Mouse (Mus musculus): ENCODE results near the gene Nhlrc1.
A peak's percentile ranks its signal among the peaks of the same experiment; 100 is the strongest.

The Nhlrc1 gene

DNA sequence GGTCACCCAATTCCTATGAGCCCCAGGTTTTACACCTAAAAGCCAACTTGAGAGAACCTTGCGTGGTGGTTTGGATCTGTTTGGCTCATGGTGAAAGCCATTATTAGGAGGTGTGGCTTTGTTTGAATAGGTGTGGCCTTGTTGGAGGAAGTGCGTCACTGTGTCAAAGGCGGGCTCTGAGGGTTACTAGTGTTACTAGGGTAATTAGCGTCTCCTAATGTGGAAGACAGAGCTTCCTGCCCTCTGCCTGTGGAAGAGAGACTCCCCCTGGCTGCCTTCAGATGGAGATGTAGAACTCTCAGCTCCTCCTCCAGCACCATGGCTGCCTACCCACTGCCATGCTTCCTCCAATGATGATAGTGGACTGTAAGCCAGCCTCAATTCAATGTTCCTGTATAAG lies 13.1 kb downstream of the Nhlrc1 start:
- DNase-seq (ENCODE audit: low spot score), result no peak

DNA sequence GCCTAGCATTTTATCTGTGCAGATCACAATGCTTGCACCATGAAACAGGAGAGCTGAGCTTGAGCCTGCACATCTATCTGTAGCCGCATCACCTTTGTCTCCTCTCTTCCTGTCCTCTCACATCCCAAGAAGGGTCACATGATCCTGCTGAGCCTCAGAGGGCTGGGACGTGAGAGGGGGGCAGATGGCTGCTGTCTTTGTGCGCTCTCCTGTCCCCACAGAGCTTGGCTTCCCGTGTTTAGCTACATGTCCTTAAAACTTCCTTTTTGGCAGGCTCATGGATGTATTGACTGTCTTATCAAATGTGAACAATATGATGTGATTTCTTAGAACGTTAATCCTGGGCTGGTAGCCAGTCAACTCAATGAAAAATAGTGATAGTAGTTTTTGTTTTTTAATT lies 15.2 kb downstream of the Nhlrc1 start:
- no peak for DNase-seq (ENCODE audit: low spot score)

DNA sequence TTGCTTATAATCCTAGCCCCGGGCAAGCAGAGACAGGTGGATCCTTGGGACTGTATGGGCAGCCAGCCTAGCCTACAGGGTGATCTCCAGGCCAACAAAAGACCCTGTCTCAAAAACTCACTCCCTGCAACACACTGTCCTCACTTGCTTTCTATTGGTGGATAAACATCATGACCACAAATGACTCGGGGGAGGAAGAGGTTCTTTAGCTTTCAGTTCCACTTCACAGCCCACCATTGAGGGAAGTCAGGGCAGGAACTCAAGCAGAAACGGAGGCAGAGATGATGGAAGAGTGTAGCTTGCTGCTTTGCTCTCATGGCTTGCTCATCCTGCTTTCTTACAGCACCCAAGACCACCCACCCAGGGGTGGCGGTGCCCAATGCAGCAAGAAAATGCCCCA lies 17.3 kb downstream of the Nhlrc1 start:
- no peak for DNase-seq (ENCODE audit: low spot score)

DNA sequence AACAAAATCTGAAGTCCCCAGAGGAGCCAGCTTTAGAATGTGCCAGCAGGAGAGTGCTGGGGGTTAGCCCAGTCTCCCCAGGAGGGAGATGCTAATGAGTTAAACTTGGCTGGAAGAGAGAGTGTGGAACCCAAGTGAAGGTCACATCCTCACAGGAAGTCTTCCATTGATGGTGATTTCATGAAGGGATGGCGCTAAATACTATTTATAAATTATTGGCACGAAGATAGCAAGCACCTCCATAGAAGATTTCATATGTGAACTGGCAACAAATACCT lies 21.4 kb downstream of the Nhlrc1 start:
- DNase-seq (ENCODE audit: low spot score), result no peak

DNA sequence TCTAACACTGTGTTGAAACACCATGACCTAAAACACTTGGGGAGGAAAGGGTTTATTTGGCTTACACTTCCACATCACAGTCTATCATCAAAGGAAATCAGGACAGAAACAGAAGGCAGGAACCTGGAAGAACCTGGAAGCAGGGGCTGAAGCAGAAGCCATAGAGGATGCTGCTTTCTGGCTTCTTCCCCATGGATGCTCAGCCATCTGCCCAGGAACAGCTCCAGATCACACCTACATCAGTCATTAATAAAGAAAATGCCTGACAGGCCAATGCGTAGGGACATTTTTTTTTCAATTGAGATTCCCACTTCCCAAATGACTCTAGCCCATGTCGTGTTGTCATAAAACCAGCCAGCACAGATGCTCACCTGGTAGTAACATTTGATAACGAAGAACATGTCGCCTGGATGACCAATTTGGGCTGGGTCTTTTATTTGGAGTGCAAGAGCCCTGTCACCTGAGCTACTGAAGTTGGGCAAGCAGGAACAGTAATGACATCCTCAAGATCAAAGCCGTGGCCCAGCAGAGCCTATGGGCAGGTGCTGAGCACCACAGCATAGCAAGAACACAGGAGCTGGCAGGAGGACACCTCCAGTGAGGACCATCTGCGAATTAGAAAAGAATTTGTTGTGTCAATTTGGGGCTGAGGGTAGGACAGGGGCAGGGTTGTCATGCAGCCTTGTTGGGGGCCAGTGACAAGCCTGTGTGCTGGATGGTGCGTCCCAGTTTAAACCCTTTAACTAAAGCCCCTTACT lies 22.0 kb downstream of the Nhlrc1 start:
- no peak for DNase-seq (ENCODE audit: low spot score)

DNA sequence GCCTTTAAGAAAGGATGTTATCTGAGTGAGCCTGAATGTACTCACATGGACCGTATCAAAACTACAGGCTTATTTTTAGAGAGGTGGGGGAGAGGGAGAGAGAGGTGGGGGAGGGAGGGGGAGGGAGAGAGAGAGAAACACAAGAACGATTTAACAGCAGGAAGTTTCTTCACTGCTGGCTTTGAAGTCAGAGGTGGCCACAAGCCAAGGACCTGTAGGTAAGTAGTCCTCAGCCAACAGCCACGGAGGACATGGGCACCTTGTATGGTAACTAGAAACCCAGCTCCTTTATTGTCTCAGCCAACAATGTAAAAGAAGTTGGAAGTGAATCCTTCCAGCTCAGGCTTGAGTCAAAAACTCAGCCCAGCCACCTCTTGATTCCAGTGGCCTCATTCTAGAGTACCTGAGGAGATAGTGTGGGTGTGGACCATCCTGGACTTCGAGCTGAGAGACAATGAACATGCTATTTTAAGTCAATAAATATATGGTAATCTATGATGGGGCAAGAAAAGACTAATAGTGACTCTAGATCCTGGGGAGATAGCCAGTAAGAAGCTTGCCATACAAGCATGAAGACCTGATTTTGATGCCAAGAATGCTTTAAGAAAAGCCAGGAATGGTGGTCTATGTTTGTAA lies 24.2 kb downstream of the Nhlrc1 start:
- no peak for DNase-seq (ENCODE audit: low spot score)

DNA sequence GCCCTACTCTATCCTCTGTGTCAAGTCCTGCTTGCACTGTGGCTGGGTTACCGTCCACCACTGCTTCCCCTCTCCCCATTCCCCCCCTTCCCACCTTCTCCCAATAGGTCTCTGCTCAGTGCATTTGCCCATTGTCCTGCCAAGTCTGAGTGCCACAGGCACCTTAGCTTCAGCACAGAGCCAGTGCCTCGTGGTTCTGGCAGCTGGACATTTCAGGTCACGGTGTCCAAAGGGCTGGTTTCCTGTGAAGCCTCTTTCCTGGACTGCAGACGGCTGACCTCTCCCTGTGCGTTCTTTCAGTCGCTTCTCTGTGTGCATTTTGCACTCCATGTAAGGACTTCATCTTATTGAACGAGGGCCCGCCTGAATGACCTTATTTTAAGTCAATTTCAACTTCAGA lies 26.7 kb downstream of the Nhlrc1 start:
- no peak for DNase-seq (ENCODE audit: low spot score)

DNA sequence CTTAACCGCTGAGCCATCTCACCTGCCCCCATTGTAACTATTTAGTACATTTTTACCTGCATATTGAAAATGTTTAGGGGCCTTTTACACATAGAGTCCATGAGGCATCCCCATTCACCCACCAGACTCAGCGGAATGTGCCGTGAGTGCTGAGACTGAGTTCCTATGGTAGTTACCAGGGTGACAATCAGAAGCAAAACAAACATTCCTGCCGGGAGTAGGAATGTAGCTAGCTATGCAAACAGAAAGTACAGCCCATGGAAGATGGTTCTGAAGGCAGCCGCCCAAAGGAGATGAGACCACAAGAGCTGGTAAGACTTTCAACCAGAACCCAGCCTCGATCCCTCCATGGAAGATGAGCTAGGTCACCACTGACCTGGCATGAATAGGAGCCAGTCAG lies 28.4 kb downstream of the Nhlrc1 start:
- DNase-seq (ENCODE audit: low spot score), result no peak

DNA sequence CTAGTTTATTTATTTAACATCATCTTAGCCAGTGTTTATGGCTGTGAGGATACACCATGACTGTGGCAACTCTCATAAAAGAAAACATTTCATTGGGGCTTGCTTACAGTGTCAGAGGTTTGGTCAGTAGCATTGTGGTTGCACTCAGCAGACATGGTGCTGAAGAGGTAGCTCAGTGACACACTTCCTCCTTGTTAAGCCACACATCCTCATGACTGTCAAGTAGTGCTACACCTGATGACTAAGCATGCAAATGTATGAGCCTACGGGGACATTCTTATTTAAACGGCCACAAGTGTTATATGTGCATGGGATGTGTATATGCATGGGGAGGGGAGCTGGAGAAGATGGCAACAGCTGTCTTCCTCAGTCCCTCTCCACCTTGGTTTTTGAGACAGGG lies 30.8 kb downstream of the Nhlrc1 start:
- no peak for DNase-seq (ENCODE audit: low spot score)

DNA sequence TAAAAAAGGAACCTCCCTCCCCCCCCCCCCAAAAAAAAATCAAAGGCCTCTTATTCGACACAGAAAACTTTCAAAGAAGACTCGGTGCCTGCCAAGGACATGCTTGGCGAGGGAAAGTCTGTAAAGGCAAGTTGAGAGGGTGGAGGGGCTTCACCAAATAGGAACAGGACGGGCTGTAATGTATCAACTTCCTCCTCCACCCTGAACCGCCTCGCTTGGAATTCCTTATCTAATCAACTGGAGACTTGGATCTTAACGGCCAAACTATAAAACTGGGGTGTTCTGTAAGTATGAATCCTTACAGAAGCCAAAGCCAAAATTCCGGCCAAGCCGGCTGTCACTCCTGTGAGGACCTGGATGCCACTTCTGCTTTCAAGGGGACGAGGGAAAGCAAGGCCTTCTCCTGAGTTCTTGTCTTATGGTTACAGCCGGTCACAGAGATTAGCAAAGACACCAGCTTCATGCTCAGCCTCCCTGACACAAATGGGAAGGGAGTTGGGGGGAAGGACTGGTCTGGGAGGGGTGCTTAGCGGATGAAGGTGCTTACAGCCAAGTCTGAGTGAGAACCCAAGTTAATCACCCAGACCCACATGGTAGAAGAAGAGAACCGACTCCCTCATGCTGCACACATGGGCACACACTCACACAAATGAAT lies 34.7 kb downstream of the Nhlrc1 start:
- DNase-seq (ENCODE audit: low spot score), result no peak

DNA sequence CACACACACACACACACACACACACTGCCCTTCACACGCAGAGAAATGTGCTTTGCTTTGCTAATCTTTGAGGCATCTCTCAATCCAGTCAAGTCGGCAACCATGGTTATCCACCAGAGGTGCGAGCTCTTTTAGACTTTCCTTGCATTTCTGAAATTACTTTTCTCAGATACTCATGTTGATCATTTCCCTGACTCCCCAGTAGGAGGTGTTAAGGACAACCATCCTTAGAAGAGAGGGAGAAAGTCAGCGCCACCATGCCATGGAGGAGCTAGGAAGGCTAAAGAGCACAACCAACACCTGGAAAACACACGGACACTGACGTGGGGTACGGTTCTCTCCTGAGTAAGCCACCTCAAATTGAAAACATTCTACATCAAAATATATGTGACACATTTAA lies 38.1 kb downstream of the Nhlrc1 start:
- DNase-seq (ENCODE audit: low spot score), result no peak

DNA sequence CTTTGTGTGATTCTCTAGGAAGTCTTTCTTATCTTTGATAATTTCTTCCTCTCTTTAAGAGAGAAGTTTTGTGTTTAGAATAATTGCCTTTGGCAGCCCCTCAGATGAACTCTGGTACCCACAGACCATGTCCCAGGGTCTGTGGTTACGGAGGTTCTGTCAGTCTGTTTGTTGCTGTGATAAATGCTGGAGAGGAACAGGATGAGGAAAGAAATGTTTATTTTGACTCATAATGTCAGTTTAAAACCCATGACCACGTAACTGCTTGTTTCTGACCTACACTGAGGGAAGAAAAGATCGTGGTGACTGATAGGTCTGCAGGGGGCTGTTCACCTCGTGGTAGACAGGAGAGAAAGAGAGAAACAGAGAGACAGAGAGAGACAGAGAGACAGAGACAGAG lies 38.7 kb downstream of the Nhlrc1 start:
- no peak for DNase-seq (ENCODE audit: low spot score)

DNA sequence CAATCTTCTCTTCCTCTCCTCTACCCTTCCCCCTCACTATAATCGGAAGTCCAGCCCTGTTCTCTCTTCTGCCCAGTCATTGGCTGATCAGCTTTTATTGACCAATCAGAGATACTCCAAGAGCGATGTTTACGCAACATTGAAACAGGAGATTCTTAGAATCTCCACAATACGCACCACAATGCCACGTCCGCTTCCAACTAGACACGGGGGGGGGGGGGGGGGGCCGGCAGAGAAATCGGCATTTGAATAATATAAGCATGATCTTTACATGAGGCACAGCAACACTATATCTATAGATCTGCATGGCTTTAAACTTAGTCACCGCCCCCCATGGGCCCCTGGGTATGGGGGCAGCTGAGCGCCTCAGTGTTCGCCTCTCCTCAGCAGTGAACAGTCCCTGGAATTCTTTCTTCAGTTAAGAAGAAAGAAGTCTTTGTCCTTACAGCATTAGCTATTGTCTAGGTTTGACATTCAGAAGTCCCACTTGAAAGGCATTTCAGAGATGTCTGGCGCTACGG lies 39.6 kb downstream of the Nhlrc1 start:
- DNase-seq (ENCODE audit: low spot score), result peak; percentile 62

DNA sequence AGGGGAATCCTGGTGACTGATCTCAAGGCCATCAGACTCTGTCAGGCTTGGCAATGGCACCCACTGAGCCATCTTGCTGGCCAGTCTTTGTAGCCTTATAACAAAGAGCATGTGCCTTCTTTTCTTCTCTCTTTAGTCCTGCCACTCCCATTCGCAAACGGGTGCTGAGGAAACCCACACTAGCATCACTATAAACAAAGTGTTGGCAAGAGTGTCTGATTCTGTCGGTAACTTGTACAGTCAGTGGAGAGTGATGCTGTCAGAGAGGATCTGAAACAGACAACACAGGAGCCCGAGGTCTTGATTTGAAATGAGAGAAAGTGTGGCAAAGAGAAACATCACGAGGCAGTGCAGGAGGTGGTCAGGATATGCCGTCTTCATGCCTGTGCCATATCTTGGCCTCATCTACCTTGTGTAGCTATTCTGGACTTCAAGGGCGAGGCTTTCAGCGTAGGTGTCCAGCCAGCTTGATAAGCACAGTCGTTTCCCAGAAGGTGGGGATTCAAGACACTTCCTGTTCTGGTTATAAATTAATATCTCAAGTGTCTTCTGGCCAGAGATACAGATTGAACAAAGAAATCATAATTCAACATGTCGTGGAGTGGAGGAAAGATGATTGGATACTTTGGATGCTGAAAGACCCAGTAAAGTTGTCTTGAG lies 44.2 kb downstream of the Nhlrc1 start:
- no peak for DNase-seq (ENCODE audit: low spot score)

DNA sequence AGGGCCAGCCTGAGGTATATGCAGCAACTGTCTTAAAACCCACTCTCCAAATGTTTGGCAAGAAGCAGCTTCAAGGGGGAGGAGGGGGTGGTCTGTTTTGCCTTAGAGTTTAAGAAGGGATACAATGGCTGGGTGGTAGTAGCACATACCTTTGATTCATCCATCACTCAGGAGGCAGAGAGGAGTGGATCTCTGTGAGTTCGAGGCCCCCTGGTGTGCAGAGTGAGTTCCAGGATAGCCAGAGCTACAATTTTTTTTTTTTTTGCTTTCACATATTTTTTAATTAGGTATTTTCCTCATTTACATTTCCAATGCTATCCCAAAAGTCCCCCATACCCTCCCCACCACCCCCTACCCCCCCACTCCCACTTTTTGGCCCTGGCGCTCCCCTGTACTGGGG lies 46.0 kb downstream of the Nhlrc1 start:
- no peak for DNase-seq (ENCODE audit: low spot score)

DNA sequence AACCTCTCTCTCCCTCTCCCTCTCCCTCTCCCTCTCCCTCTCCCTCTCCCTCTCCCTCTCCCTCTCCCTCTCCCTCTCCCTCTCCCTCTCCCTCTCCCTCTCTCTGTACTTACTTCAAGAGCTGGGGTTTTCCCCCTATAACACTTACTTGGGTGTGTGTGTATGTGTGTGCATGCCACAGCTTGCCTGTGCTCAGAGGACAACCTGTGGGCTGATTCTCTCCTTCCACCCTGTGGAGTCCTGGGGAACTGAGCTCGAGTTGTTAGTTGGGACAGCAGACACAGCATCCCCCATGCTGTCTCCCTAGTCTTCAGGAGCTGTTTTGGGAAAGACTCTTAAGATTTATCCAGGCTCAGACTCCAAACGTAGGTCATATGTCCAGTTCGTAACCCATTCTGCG lies 47.3 kb downstream of the Nhlrc1 start:
- no peak for DNase-seq (ENCODE audit: low spot score)
